Mouse (Mus musculus): ENCODE data around the gene Olfr803. TPM values are rescaled to one million over a fixed set of nuclear protein-coding genes. Genes with fewer than 3 reads are reported as not detected.

The Olfr803 gene
- polyA plus RNA-seq, 1 experiment from 2014 or later, result not detected

Small RNA genes within 50 kb of the gene (microRNA-seq; reads per million reads assigned to microRNA genes)
- gene Gm24485, result not detected

Other genes starting within 250 kb of the Olfr803 start
- gene Olfr787, start 232.4 kb downstream of the Olfr803 start, polyA plus RNA-seq (2014; fragmentation: Nextera tagmentation; extraction: Ambion mirVana), result not detected in 2 replicates
- not detected in 2 replicates for gene Olfr788, start 223.3 kb downstream of the Olfr803 start, polyA plus RNA-seq (2014; fragmentation: Nextera tagmentation; extraction: Ambion mirVana)
- gene Olfr789, start 209.5 kb downstream of the Olfr803 start, polyA plus RNA-seq (2014; fragmentation: Nextera tagmentation; extraction: Ambion mirVana), result not detected in 2 replicates
- not detected in 2 replicates for gene Olfr790, start 195.8 kb downstream of the Olfr803 start, polyA plus RNA-seq (2014; fragmentation: Nextera tagmentation; extraction: Ambion mirVana)
- not detected in 2 replicates for gene Olfr791, start 172.5 kb downstream of the Olfr803 start, polyA plus RNA-seq (2014; fragmentation: Nextera tagmentation; extraction: Ambion mirVana)
- not detected in 2 replicates for gene Olfr792, start 155.1 kb downstream of the Olfr803 start, polyA plus RNA-seq (2014; fragmentation: Nextera tagmentation; extraction: Ambion mirVana)
- gene Olfr794, start 126.6 kb downstream of the Olfr803 start, polyA plus RNA-seq (2014; fragmentation: Nextera tagmentation; extraction: Ambion mirVana), result not detected in 2 replicates
- gene Olfr796, start 81.7 kb downstream of the Olfr803 start, polyA plus RNA-seq (2014; fragmentation: Nextera tagmentation; extraction: Ambion mirVana), result not detected in 2 replicates
- not detected in 2 replicates for gene Olfr798, start 66.4 kb downstream of the Olfr803 start, polyA plus RNA-seq (2014; fragmentation: Nextera tagmentation; extraction: Ambion mirVana)
- not detected in 2 replicates for gene Olfr799, start 56.8 kb downstream of the Olfr803 start, polyA plus RNA-seq (2014; fragmentation: Nextera tagmentation; extraction: Ambion mirVana)
- not detected in 2 replicates for gene Olfr800, start 36.6 kb downstream of the Olfr803 start, polyA plus RNA-seq (2014; fragmentation: Nextera tagmentation; extraction: Ambion mirVana)
- not detected in 2 replicates for gene Olfr801, start 20.4 kb downstream of the Olfr803 start, polyA plus RNA-seq (2014; fragmentation: Nextera tagmentation; extraction: Ambion mirVana)
- 0.04 TPM in 1 of 2 replicates, not detected in the other for gene Olfr802, start 6.1 kb downstream of the Olfr803 start, polyA plus RNA-seq (2014; fragmentation: Nextera tagmentation; extraction: Ambion mirVana)
- not detected in 2 replicates for gene Olfr804, start 8.9 kb upstream of the Olfr803 start, polyA plus RNA-seq (2014; fragmentation: Nextera tagmentation; extraction: Ambion mirVana)
- not detected in 2 replicates for gene Olfr805, start 35.1 kb upstream of the Olfr803 start, polyA plus RNA-seq (2014; fragmentation: Nextera tagmentation; extraction: Ambion mirVana)
- not detected in 2 replicates for gene Olfr806, start 47.6 kb upstream of the Olfr803 start, polyA plus RNA-seq (2014; fragmentation: Nextera tagmentation; extraction: Ambion mirVana)
- gene Olfr807, start 63.5 kb upstream of the Olfr803 start, polyA plus RNA-seq (2014; fragmentation: Nextera tagmentation; extraction: Ambion mirVana), result not detected in 2 replicates
- not detected in 2 replicates for gene Olfr808, start 71.2 kb upstream of the Olfr803 start, polyA plus RNA-seq (2014; fragmentation: Nextera tagmentation; extraction: Ambion mirVana)
- gene Olfr809, start 80.4 kb upstream of the Olfr803 start, polyA plus RNA-seq (2014; fragmentation: Nextera tagmentation; extraction: Ambion mirVana), result not detected in 2 replicates
- not detected in 2 replicates for gene Olfr810, start 100.6 kb upstream of the Olfr803 start, polyA plus RNA-seq (2014; fragmentation: Nextera tagmentation; extraction: Ambion mirVana)
- gene Olfr811, start 110.1 kb upstream of the Olfr803 start, polyA plus RNA-seq (2014; fragmentation: Nextera tagmentation; extraction: Ambion mirVana), result not detected in 2 replicates
- not detected in 2 replicates for gene Olfr812, start 151.8 kb upstream of the Olfr803 start, polyA plus RNA-seq (2014; fragmentation: Nextera tagmentation; extraction: Ambion mirVana)
- gene Olfr813, start 161.1 kb upstream of the Olfr803 start, polyA plus RNA-seq (2014; fragmentation: Nextera tagmentation; extraction: Ambion mirVana), result not detected in 2 replicates
- gene Olfr814, start 185.6 kb upstream of the Olfr803 start, polyA plus RNA-seq (2014; fragmentation: Nextera tagmentation; extraction: Ambion mirVana), result not detected in 2 replicates
- not detected in 2 replicates for gene Olfr815, start 211.6 kb upstream of the Olfr803 start, polyA plus RNA-seq (2014; fragmentation: Nextera tagmentation; extraction: Ambion mirVana)
- gene Olfr816, start 221.3 kb upstream of the Olfr803 start, polyA plus RNA-seq (2014; fragmentation: Nextera tagmentation; extraction: Ambion mirVana), result not detected in 2 replicates

Measured in kidney, embryonic 14.5 days (tissue).